Mouse (Mus musculus) c-Kit-positive CD71-positive TER-119-negative erythroid progenitor cells, embryonic 14.5 days (primary cell): ENCODE data around the gene Trappc2l.

Experiments used
- DNase-seq: peaks from one replicate; pipeline ENCODE4 v3.0.0-alpha.2; 2013; ENCODE audit warnings: low read depth

Trappc2l gene

GRCm38 (mm10) chr8:122580926-122581325 lies 30.5 kb upstream of the Trappc2l start:
- DNase-seq, result no peak

GRCm38 (mm10) chr8:122584981-122585380 lies 26.5 kb upstream of the Trappc2l start:
- DNase-seq, result no peak

- DNase-seq, result no peak
Measured at GRCm38 (mm10) chr8:122585411-122585891, 26.0 kb upstream of the Trappc2l start.

- DNase-seq, result no peak
Measured at GRCm38 (mm10) chr8:122586171-122586570, 25.3 kb upstream of the Trappc2l start.

GRCm38 (mm10) chr8:122586749-122587148 lies 24.7 kb upstream of the Trappc2l start:
- DNase-seq, result no peak

- DNase-seq, result no peak
Measured at GRCm38 (mm10) chr8:122593240-122593639, 18.2 kb upstream of the Trappc2l start.

- DNase-seq, result no peak
Measured at GRCm38 (mm10) chr8:122593783-122594507, 17.5 kb upstream of the Trappc2l start.

- DNase-seq, result no peak
Measured at GRCm38 (mm10) chr8:122596031-122596430, 15.4 kb upstream of the Trappc2l start.

GRCm38 (mm10) chr8:122600666-122601065 lies 10.8 kb upstream of the Trappc2l start:
- no peak for DNase-seq

- DNase-seq, result no peak
Measured at GRCm38 (mm10) chr8:122604640-122605039, 6.8 kb upstream of the Trappc2l start.

- DNase-seq, result no peak
Measured at GRCm38 (mm10) chr8:122605367-122605766, 6.1 kb upstream of the Trappc2l start.

GRCm38 (mm10) chr8:122606810-122607209 lies 4.6 kb upstream of the Trappc2l start:
- DNase-seq, result no peak

GRCm38 (mm10) chr8:122610209-122610608 lies 1.2 kb upstream of the Trappc2l start:
- DNase-seq, result no peak

GRCm38 (mm10) chr8:122610612-122611277 lies 695 bp upstream of the Trappc2l start:
- DNase-seq, result no peak

GRCm38 (mm10) chr8:122616181-122616905 lies 4.9 kb downstream of the Trappc2l start:
- no peak for DNase-seq

- peak; percentile 66 for DNase-seq
Measured at GRCm38 (mm10) chr8:122617947-122618546, 6.6 kb downstream of the Trappc2l start.

- peak; percentile 66 for DNase-seq
Measured at GRCm38 (mm10) chr8:122618660-122619378, 7.4 kb downstream of the Trappc2l start.

GRCm38 (mm10) chr8:122620446-122620845 lies 9.0 kb downstream of the Trappc2l start:
- no peak for DNase-seq

GRCm38 (mm10) chr8:122622727-122623126 lies 11.3 kb downstream of the Trappc2l start, which contains the start of gene Pabpn1l:
Gene Pabpn1l, minus strand, starts transcription at chr8:122622739.
- DNase-seq, result no peak

- no peak for DNase-seq
Measured at GRCm38 (mm10) chr8:122623844-122624642, 12.6 kb downstream of the Trappc2l start.

- no peak for DNase-seq
Measured at GRCm38 (mm10) chr8:122624653-122625052, 13.2 kb downstream of the Trappc2l start.
